Mouse (Mus musculus): ENCODE measurements around the gene Gm21904. TPM values are rescaled to one million over a fixed set of nuclear protein-coding genes. Genes with fewer than 3 reads are reported as not detected.
"Not testable (repeated sequence)": the region's sequence is repeated elsewhere in the genome, so short reads cannot be mapped to it uniquely, and the experiment has no call there.

Gene Gm21904
- total RNA-seq (2014; rRNA removed) (not detected in 2 replicates), polyA plus RNA-seq (2015; fragmentation: Nextera tagmentation; extraction: Ambion mirVana) (not detected in 2 replicates)

- not testable (repeated sequence) for H3K27ac ChIP-seq; H3K36me3 ChIP-seq (ENCODE audit: insufficient read depth, low read length); H3K9ac ChIP-seq (replicated peaks; ENCODE audit: low read length); DNase-seq (ENCODE audit: low spot score); H3K4me2 ChIP-seq (ENCODE audit: low read depth, low read length); H3K27me3 ChIP-seq (ENCODE audit: insufficient read depth, low read length); H3K4me3 ChIP-seq (ENCODE audit: low read length); H3K9me3 ChIP-seq (ENCODE audit: low read length); ATAC-seq; H3K4me1 ChIP-seq (ENCODE audit: insufficient read depth, low read length)
- no CpG with 5 or more reads among the region's 3 CpGs for WGBS
Observed at GRCm38 (mm10) chrY:17846166-17846565, at the start of gene Gm21904. Gm21904 (minus strand) TSS chrY:17846266.

- not testable (repeated sequence) for DNase-seq (ENCODE audit: low spot score); ATAC-seq; H3K4me2 ChIP-seq (ENCODE audit: low read depth, low read length); H3K36me3 ChIP-seq (ENCODE audit: insufficient read depth, low read length); H3K27ac ChIP-seq; H3K9me3 ChIP-seq (ENCODE audit: low read length); H3K4me3 ChIP-seq (ENCODE audit: low read length); H3K27me3 ChIP-seq (ENCODE audit: insufficient read depth, low read length); H3K4me1 ChIP-seq (ENCODE audit: insufficient read depth, low read length); H3K9ac ChIP-seq (replicated peaks; ENCODE audit: low read length)
Observed at GRCm38 (mm10) chrY:17874441-17874840, 28.4 kb upstream of the Gm21904 start, which contains the start of the genes Gm20772 and Gm20831. Gm20772 (plus strand) TSS chrY:17874741. Gm20831 (plus strand) TSS chrY:17874741.

Other genes starting within 250 kb of the Gm21904 start
- not detected in 2 replicates for gene Gm20772, start 28.5 kb upstream of the Gm21904 start, total RNA-seq (2014; rRNA removed)
- not detected in 2 replicates for gene Gm20772, start 28.5 kb upstream of the Gm21904 start, polyA plus RNA-seq (2015; fragmentation: Nextera tagmentation; extraction: Ambion mirVana)
- gene Gm20831, start 28.5 kb upstream of the Gm21904 start, total RNA-seq (2014; rRNA removed): not detected in 2 replicates
- not detected in 2 replicates for gene Gm20831, start 28.5 kb upstream of the Gm21904 start, polyA plus RNA-seq (2015; fragmentation: Nextera tagmentation; extraction: Ambion mirVana)
- gene Srsy, start 91.1 kb upstream of the Gm21904 start, total RNA-seq (2014; rRNA removed): not detected in 2 replicates
- gene Srsy, start 91.1 kb upstream of the Gm21904 start, polyA plus RNA-seq (2015; fragmentation: Nextera tagmentation; extraction: Ambion mirVana): not detected in 2 replicates
- gene Gm21764, start 215.5 kb upstream of the Gm21904 start, total RNA-seq (2014; rRNA removed): not detected in 2 replicates
- not detected in 2 replicates for gene Gm21764, start 215.5 kb upstream of the Gm21904 start, polyA plus RNA-seq (2015; fragmentation: Nextera tagmentation; extraction: Ambion mirVana)
- not detected in 2 replicates for gene Ssty1, start 242.8 kb upstream of the Gm21904 start, total RNA-seq (2014; rRNA removed)
- gene Ssty1, start 242.8 kb upstream of the Gm21904 start, polyA plus RNA-seq (2015; fragmentation: Nextera tagmentation; extraction: Ambion mirVana): not detected in 2 replicates